Mouse (Mus musculus): Measurements from ENCODE around the gene Shb.

Shb gene

GRCm38 (mm10) chr4:45462628-45463027, 69.6 kb downstream of the Shb start:
- DNase-seq (ENCODE audit: extremely low read depth, insufficient read length, low spot score): no peak

GRCm38 (mm10) chr4:45461661-45462060, 70.6 kb downstream of the Shb start:
- DNase-seq (ENCODE audit: extremely low read depth, insufficient read length, low spot score): no peak

GRCm38 (mm10) chr4:45459375-45459774, 72.9 kb downstream of the Shb start:
- no peak for DNase-seq (ENCODE audit: extremely low read depth, insufficient read length, low spot score)

- no peak for DNase-seq (ENCODE audit: extremely low read depth, insufficient read length, low spot score)
Observed at GRCm38 (mm10) chr4:45457543-45457942, 74.7 kb downstream of the Shb start.

GRCm38 (mm10) chr4:45455001-45455400, 77.3 kb downstream of the Shb start:
- no peak for DNase-seq (ENCODE audit: extremely low read depth, insufficient read length, low spot score)

GRCm38 (mm10) chr4:45453271-45453851, 78.9 kb downstream of the Shb start:
- DNase-seq (ENCODE audit: extremely low read depth, insufficient read length, low spot score): no peak

GRCm38 (mm10) chr4:45452569-45453111, 79.6 kb downstream of the Shb start:
- DNase-seq (ENCODE audit: extremely low read depth, insufficient read length, low spot score): peak; percentile 60

- DNase-seq (ENCODE audit: extremely low read depth, insufficient read length, low spot score): no peak
Observed at GRCm38 (mm10) chr4:45449012-45449411, 83.3 kb downstream of the Shb start.

GRCm38 (mm10) chr4:45448481-45448880, 83.8 kb downstream of the Shb start:
- no peak for DNase-seq (ENCODE audit: extremely low read depth, insufficient read length, low spot score)

- DNase-seq (ENCODE audit: extremely low read depth, insufficient read length, low spot score): peak; percentile 38
Observed at GRCm38 (mm10) chr4:45447196-45447595, 85.1 kb downstream of the Shb start.

GRCm38 (mm10) chr4:45445235-45445634, 87.0 kb downstream of the Shb start:
- no peak for DNase-seq (ENCODE audit: extremely low read depth, insufficient read length, low spot score)

- DNase-seq (ENCODE audit: extremely low read depth, insufficient read length, low spot score): no peak
Observed at GRCm38 (mm10) chr4:45444813-45445212, 87.5 kb downstream of the Shb start.

- DNase-seq (ENCODE audit: extremely low read depth, insufficient read length, low spot score): no peak
Observed at GRCm38 (mm10) chr4:45443652-45444051, 88.6 kb downstream of the Shb start.

- DNase-seq (ENCODE audit: extremely low read depth, insufficient read length, low spot score): no peak
Observed at GRCm38 (mm10) chr4:45442237-45442636, 90.0 kb downstream of the Shb start.

GRCm38 (mm10) chr4:45441778-45442177, 90.5 kb downstream of the Shb start:
- DNase-seq (ENCODE audit: extremely low read depth, insufficient read length, low spot score): no peak

- DNase-seq (ENCODE audit: extremely low read depth, insufficient read length, low spot score): no peak
Observed at GRCm38 (mm10) chr4:45439281-45439680, 93.0 kb downstream of the Shb start.

- no peak for DNase-seq (ENCODE audit: extremely low read depth, insufficient read length, low spot score)
Observed at GRCm38 (mm10) chr4:45437010-45437409, 95.3 kb downstream of the Shb start.

- DNase-seq (ENCODE audit: extremely low read depth, insufficient read length, low spot score): no peak
Observed at GRCm38 (mm10) chr4:45436383-45436913, 95.8 kb downstream of the Shb start.

- DNase-seq (ENCODE audit: extremely low read depth, insufficient read length, low spot score): no peak
Observed at GRCm38 (mm10) chr4:45435899-45436298, 96.4 kb downstream of the Shb start.

- no peak for DNase-seq (ENCODE audit: extremely low read depth, insufficient read length, low spot score)
Observed at GRCm38 (mm10) chr4:45434681-45435080, 97.6 kb downstream of the Shb start.

GRCm38 (mm10) chr4:45434071-45434470, 98.2 kb downstream of the Shb start:
- DNase-seq (ENCODE audit: extremely low read depth, insufficient read length, low spot score): no peak

- DNase-seq (ENCODE audit: extremely low read depth, insufficient read length, low spot score): no peak
Observed at GRCm38 (mm10) chr4:45431806-45432205, 100.5 kb downstream of the Shb start.

- no peak for DNase-seq (ENCODE audit: extremely low read depth, insufficient read length, low spot score)
Observed at GRCm38 (mm10) chr4:45431316-45431715, 101.0 kb downstream of the Shb start.

Data from 3134 (cell line).